Mouse (Mus musculus) erythroid progenitor cell, adult 5-6 weeks (primary cell): ENCODE results near the gene Rhno1. TPM values are rescaled to one million over a fixed set of nuclear protein-coding genes. Genes with fewer than 3 reads are reported as not detected.
"Not testable (repeated sequence)": the region's sequence is repeated elsewhere in the genome, so short reads cannot be mapped to it uniquely, and the experiment has no call there.

Source experiments
- ATAC-seq: replicated peaks from 2 replicates; pipeline ENCODE4 v1.8.0; 2016; ENCODE audit warnings: moderate number of reproducible peaks, mild to moderate bottlenecking, moderate TSS enrichment, inconsistent platforms; ENCODE audit not compliant: poor library complexity, low FRiP score, severe bottlenecking
- total RNA-seq, 2 experiments: library from RNA; stranded (forward) in 1 of 2; stranded (reverse) in 1 of 2; fragments of 150-400 nt in 1 of 2; fragments of 186-747, 209-891 nt in 1 of 2; gene quantifications; 2 replicates each; pipeline versions ENCODE4 v1.2.3 to v1.2.4; 2015 to 2017; ENCODE audit warnings: low replicate concordance in 2 of 2

The Rhno1 gene
- total RNA-seq (2015; ENCODE audit: low replicate concordance) (141 and 176 TPM in 2 replicates), total RNA-seq (2017; ENCODE audit: low replicate concordance) (147 and 174 TPM in 2 replicates)

- ATAC-seq = peak; percentile 83
Observed at GRCm38 (mm10) chr6:128362381-128363006, at the start of gene Rhno1, which contains the start of gene Foxm1. Gene Rhno1, minus strand, starts transcription at chr6:128362911. Gene Foxm1, plus strand, starts transcription at chr6:128362967.

GRCm38 (mm10) chr6:128411115-128411514 lies 48.4 kb upstream of the Rhno1 start:
- peak; percentile 61; the same call in 1 of the 2 replicates for ATAC-seq

- ATAC-seq = no peak
Observed at GRCm38 (mm10) chr6:128410305-128410704, 47.6 kb upstream of the Rhno1 start.

- ATAC-seq = no peak
Observed at GRCm38 (mm10) chr6:128408544-128409125, 45.9 kb upstream of the Rhno1 start.

- ATAC-seq = no peak
Observed at GRCm38 (mm10) chr6:128404708-128405107, 42.0 kb upstream of the Rhno1 start.

GRCm38 (mm10) chr6:128399421-128400185 lies 36.9 kb upstream of the Rhno1 start:
- no peak for ATAC-seq

GRCm38 (mm10) chr6:128398996-128399395 lies 36.3 kb upstream of the Rhno1 start, which contains the start of gene Nrip2:
Gene Nrip2, plus strand, starts transcription at chr6:128399296.
- ATAC-seq = no peak

- ATAC-seq = no peak
Observed at GRCm38 (mm10) chr6:128397574-128398261, 35.0 kb upstream of the Rhno1 start.

GRCm38 (mm10) chr6:128390683-128391082 lies 28.0 kb upstream of the Rhno1 start:
- no peak for ATAC-seq

- ATAC-seq = no peak
Observed at GRCm38 (mm10) chr6:128389185-128389584, 26.5 kb upstream of the Rhno1 start.

- ATAC-seq = no peak
Observed at GRCm38 (mm10) chr6:128385026-128385425, 22.3 kb upstream of the Rhno1 start.

GRCm38 (mm10) chr6:128383752-128384151 lies 21.0 kb upstream of the Rhno1 start:
- ATAC-seq = no peak

GRCm38 (mm10) chr6:128381254-128381653 lies 18.5 kb upstream of the Rhno1 start:
- no peak for ATAC-seq

GRCm38 (mm10) chr6:128380594-128381167 lies 18.0 kb upstream of the Rhno1 start:
- not testable (repeated sequence) for ATAC-seq

GRCm38 (mm10) chr6:128379636-128380035 lies 16.9 kb upstream of the Rhno1 start:
- ATAC-seq = no peak

- no peak for ATAC-seq
Observed at GRCm38 (mm10) chr6:128376371-128377085, 13.8 kb upstream of the Rhno1 start.

GRCm38 (mm10) chr6:128375192-128375591 lies 12.5 kb upstream of the Rhno1 start, which contains the start of the genes Tex52 and Gm44596:
Gene Tex52, plus strand, starts transcription at chr6:128375456.
Gene Gm44596, plus strand, starts transcription at chr6:128375503.
- no peak for ATAC-seq

GRCm38 (mm10) chr6:128370040-128370439 lies 7.3 kb upstream of the Rhno1 start:
- ATAC-seq = no peak

GRCm38 (mm10) chr6:128366466-128366865 lies 3.8 kb upstream of the Rhno1 start:
- no peak for ATAC-seq
